9 mouse cellular contexts compared by ENCODE assay signal in genomic region chr19:5067040-5067799, GRCm38 (mm10). TPM values are rescaled to one million over a fixed set of nuclear protein-coding genes. Genes with fewer than 3 reads are reported as not detected.
DNase-seq lines count a peak whose midpoint lies in the region; ATAC-seq lines count a peak whose summit lies in the region.
"Had no signal": no experiment of that assay in that cellular context is flagged by ENCODE, and none has a peak within 500 bp of the region (broad histone marks: within the 10 kb centered on the region; RNA-seq: fewer than 3 reads in every experiment).

No protein-coding gene starts in this region.

- no peaks in the 10 kb centered on the region for H3K9me3 ChIP-seq in heart, embryonic 11.5 days (replicated peaks; ENCODE audit: control insufficient read depth, low read length)
- no peaks in the 10 kb centered on the region for H3K9me3 ChIP-seq in hindbrain, embryonic 12.5 days (replicated peaks)

- peak overlapping the region; percentile 58 for H3K4me3 ChIP-seq in heart, embryonic 11.5 days (ENCODE audit: low read depth, low read length)
- H3K4me3 ChIP-seq in hindbrain, embryonic 12.5 days: peak overlapping the region; percentile 37

- ATAC-seq in heart, embryonic 11.5 days (replicated peaks; ENCODE audit: insufficient number of reproducible peaks, low FRiP score, low TSS enrichment): no peak
- no peak for ATAC-seq in hindbrain, embryonic 12.5 days (ENCODE audit: low FRiP score)
- peak; percentile 89 for ATAC-seq in megakaryocyte-erythroid progenitor cell, adult 5-6 weeks (replicated peaks; ENCODE audit: low FRiP score, low TSS enrichment, poor library complexity, severe bottlenecking)

- H3K4me1 ChIP-seq in heart, embryonic 11.5 days (ENCODE audit: control insufficient read depth, insufficient read depth, low read length): peaks cover 39% of the 10 kb centered on the region
- H3K4me1 ChIP-seq in hindbrain, embryonic 12.5 days: peaks cover 56% of the 10 kb centered on the region

- peak overlapping the region; percentile 85 for H3K27ac ChIP-seq in heart, embryonic 11.5 days (ENCODE audit: low read depth, low read length)
- peak overlapping the region; percentile 6; the same call in 1 of the 2 replicates for H3K27ac ChIP-seq in hindbrain, embryonic 12.5 days

- H3K4me2 ChIP-seq in heart, embryonic 11.5 days: peak overlapping the region; percentile 94
- peak overlapping the region; percentile 85 for H3K4me2 ChIP-seq in hindbrain, embryonic 12.5 days (replicated peaks)

- DNase-seq in heart, adult 18-20 months: no peak
- DNase-seq in embryo, embryonic 11 days: peak; percentile 52
- DNase-seq in thymus, postnatal 10 days (ENCODE audit: low spot score in 2 of 2): no peak
- DNase-seq in adrenal gland, postnatal 4 days (ENCODE audit: low spot score in 2 of 2): no peak
- no peak for DNase-seq in ovary, postnatal 14 days (ENCODE audit: low spot score)

- peaks cover 13% of the 10 kb centered on the region for H3K27me3 ChIP-seq in heart, embryonic 11.5 days (ENCODE audit: control insufficient read depth, insufficient read depth, low read length)
- H3K27me3 ChIP-seq in hindbrain, embryonic 12.5 days: peaks cover 37% of the 10 kb centered on the region

- H3K9ac ChIP-seq in heart, embryonic 11.5 days (ENCODE audit: low read depth, low read length): peak overlapping the region; percentile 71; the same call in 1 of the 2 replicates
- H3K9ac ChIP-seq in hindbrain, embryonic 12.5 days: peak overlapping the region; percentile 47

- WGBS in heart, embryonic 11.5 days (ENCODE audit: insufficient replicate concordance): 1% methylated on average over 15 of the region's 15 CpGs
- WGBS in hindbrain, embryonic 12.5 days: 15% methylated on average over 15 of the region's 15 CpGs

- no peaks in the 10 kb centered on the region for H3K36me3 ChIP-seq in heart, embryonic 11.5 days (ENCODE audit: control insufficient read depth, insufficient read depth, low read length)
- no peaks in the 10 kb centered on the region for H3K36me3 ChIP-seq in hindbrain, embryonic 12.5 days

RNA-seq across cellular contexts. Expression of gene Cd248, which starts 0.7 kb away (rescaled TPM):
- polyA plus RNA-seq in heart, embryonic 11.5 days (2014; fragmentation: Nextera tagmentation; extraction: Ambion mirVana): 24.2 and 27.3 TPM in 2 replicates
- total RNA-seq in heart, adult 18-20 months (2021): 1 to 10 TPM; 6.9 to 7.4 TPM
- polyA plus RNA-seq in hindbrain, embryonic 12.5 days (2016; fragmentation: Nextera tagmentation; extraction: Ambion mirVana): 32.0 and 41.9 TPM in 2 replicates
- total RNA-seq in megakaryocyte-erythroid progenitor cell, adult 5-6 weeks (2014; fragmentation: Nextera tagmentation): 3.2 and 3.3 TPM in 2 replicates
- 0.27 and 4.1 TPM in 2 replicates for total RNA-seq in megakaryocyte-erythroid progenitor cell, adult 5-6 weeks (2017)
- total RNA-seq in adrenal gland, postnatal 4 days (2021): 10 to 100 TPM; 45.8 to 47.6 TPM
- total RNA-seq: CH12.LX had no signal

RNA-seq across cellular contexts. Expression of gene Rin1, which starts 16.9 kb away (rescaled TPM):
- polyA plus RNA-seq in heart, embryonic 11.5 days (2014; fragmentation: Nextera tagmentation; extraction: Ambion mirVana): 3.0 and 4.3 TPM in 2 replicates
- total RNA-seq in heart, adult 18-20 months (2021): 1 to 10 TPM; 1.9 to 2.4 TPM
- 1.4 and 1.6 TPM in 2 replicates for polyA plus RNA-seq in hindbrain, embryonic 12.5 days (2016; fragmentation: Nextera tagmentation; extraction: Ambion mirVana)
- 0.89 and 1.3 TPM in 2 replicates for total RNA-seq in megakaryocyte-erythroid progenitor cell, adult 5-6 weeks (2014; fragmentation: Nextera tagmentation)
- total RNA-seq in megakaryocyte-erythroid progenitor cell, adult 5-6 weeks (2017): 0.66 TPM in 1 of 2 replicates, not detected in the other
- total RNA-seq in adrenal gland, postnatal 4 days (2021): 1 to 10 TPM; 5.1 TPM

RNA-seq across cellular contexts. Expression of gene Tmem151a, which starts 18.1 kb away (rescaled TPM):
- polyA plus RNA-seq in heart, embryonic 11.5 days (2014; fragmentation: Nextera tagmentation; extraction: Ambion mirVana): 4.6 and 4.7 TPM in 2 replicates
- 1 to 10 TPM; 1.6 to 2.3 TPM for total RNA-seq in heart, adult 18-20 months (2021)
- polyA plus RNA-seq in hindbrain, embryonic 12.5 days (2016; fragmentation: Nextera tagmentation; extraction: Ambion mirVana): 1.5 and 2.4 TPM in 2 replicates
- 1.2 TPM in 1 of 2 replicates, not detected in the other for total RNA-seq in megakaryocyte-erythroid progenitor cell, adult 5-6 weeks (2014; fragmentation: Nextera tagmentation)
- not detected in 2 replicates for total RNA-seq in megakaryocyte-erythroid progenitor cell, adult 5-6 weeks (2017)
- total RNA-seq in adrenal gland, postnatal 4 days (2021): 1 to 10 TPM; 3.8 to 4.9 TPM
- total RNA-seq: CH12.LX had no signal

RNA-seq across cellular contexts. Expression of gene Yif1a, which starts 21.1 kb away (rescaled TPM):
- polyA plus RNA-seq in heart, embryonic 11.5 days (2014; fragmentation: Nextera tagmentation; extraction: Ambion mirVana): 102 and 103 TPM in 2 replicates
- total RNA-seq in heart, adult 18-20 months (2021): 100 to 1,000 TPM in 1 of 2 experiments, 10 to 100 TPM in 1; 97.6 to 104 TPM
- polyA plus RNA-seq in hindbrain, embryonic 12.5 days (2016; fragmentation: Nextera tagmentation; extraction: Ambion mirVana): 60.3 and 61.6 TPM in 2 replicates
- total RNA-seq in megakaryocyte-erythroid progenitor cell, adult 5-6 weeks (2014; fragmentation: Nextera tagmentation): 38.6 and 43.4 TPM in 2 replicates
- total RNA-seq in megakaryocyte-erythroid progenitor cell, adult 5-6 weeks (2017): 7.5 and 13.6 TPM in 2 replicates
- total RNA-seq in adrenal gland, postnatal 4 days (2021): 10 to 100 TPM; 68.4 to 72.5 TPM

RNA-seq across cellular contexts. Expression of gene Brms1, which starts 26.1 kb away (rescaled TPM):
- polyA plus RNA-seq in heart, embryonic 11.5 days (2014; fragmentation: Nextera tagmentation; extraction: Ambion mirVana): 35.3 and 36.4 TPM in 2 replicates
- total RNA-seq in heart, adult 18-20 months (2021): 10 to 100 TPM; 11.8 to 16.2 TPM
- 56.9 and 61.2 TPM in 2 replicates for polyA plus RNA-seq in hindbrain, embryonic 12.5 days (2016; fragmentation: Nextera tagmentation; extraction: Ambion mirVana)
- 25.3 and 37.1 TPM in 2 replicates for total RNA-seq in megakaryocyte-erythroid progenitor cell, adult 5-6 weeks (2014; fragmentation: Nextera tagmentation)
- 30.3 and 36.7 TPM in 2 replicates for total RNA-seq in megakaryocyte-erythroid progenitor cell, adult 5-6 weeks (2017)
- total RNA-seq in adrenal gland, postnatal 4 days (2021): 10 to 100 TPM; 29.6 to 35.1 TPM

Comparison
In these comparisons a context has a peak if more than half of its experiments do, and no peak if none do; other contexts are left out.
1. RNA of gene Cd248, which starts 0.7 kb away (total RNA-seq): 45.8 to 47.6 TPM in adrenal gland, postnatal 4 days; 6.9 to 7.4 TPM in heart, adult 18-20 months and 0.27 to 4.1 TPM in megakaryocyte-erythroid progenitor cell, adult 5-6 weeks; every median in the first group is over 4 times any median in the second.